Mouse (Mus musculus) brain, embryonic 14.5 days (tissue): ENCODE data around the gene Wipf1.

Experiments
- CTCF ChIP-seq: fragments of 200-500 bp; IDR thresholded peaks from 2 replicates; pipeline ENCODE4 v1.5.1; 2012; ENCODE audit warnings: inconsistent platforms, mild to moderate bottlenecking, moderate library complexity, borderline replicate concordance; ENCODE audit not compliant: insufficient read depth, insufficient read length; ENCODE audit errors: extremely low read depth
- POLR2A ChIP-seq: fragments of 200-500 bp; IDR thresholded peaks from 2 replicates; pipeline ENCODE4 v1.6.1; 2012; ENCODE audit warnings: mild to moderate bottlenecking, inconsistent platforms, borderline replicate concordance; ENCODE audit not compliant: poor library complexity, insufficient read depth, insufficient read length, severe bottlenecking; ENCODE audit errors: extremely low read depth

DNA sequence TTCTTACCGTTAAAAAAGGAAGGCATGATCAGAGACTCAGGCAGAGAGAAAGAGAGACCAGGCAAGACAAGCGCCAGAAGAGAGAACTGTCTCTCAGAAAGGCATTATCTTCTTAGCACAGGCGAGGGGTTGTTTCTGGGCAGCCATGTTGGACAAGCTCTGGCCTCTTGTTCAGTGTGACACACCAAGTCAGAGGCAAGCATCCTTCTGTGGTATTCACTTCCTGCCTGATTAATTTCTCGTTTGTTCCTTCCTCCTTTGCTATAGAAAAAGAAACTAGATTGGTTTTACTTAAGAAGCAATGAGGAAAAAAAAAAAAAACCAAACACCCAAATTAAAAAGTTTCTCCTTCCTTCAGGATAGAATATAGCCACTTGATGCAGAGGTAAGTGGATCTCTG is 75.8 kb downstream of the Wipf1 start:
- TF ChIP-seq CTCF (no peak), POLR2A (no peak)
